Mouse (Mus musculus) myocyte (in vitro differentiated cells): ENCODE data around the gene Ccna2. TPM values are rescaled to one million over a fixed set of nuclear protein-coding genes. Genes with fewer than 3 reads are reported as not detected.

Source experiments
- H3K27me3 ChIP-seq: one replicate; pipeline ENCODE4 v1.6.1; 2011; ENCODE audit not compliant: control insufficient read depth, insufficient read depth, insufficient read length
- H3K36me3 ChIP-seq: one replicate; pipeline ENCODE4 v1.6.1; 2011; ENCODE audit not compliant: control insufficient read depth, insufficient read depth
- H3K4me2 ChIP-seq: one replicate; pipeline ENCODE4 v1.6.1; 2011; ENCODE audit warnings: low read depth, control low read depth
- H3K4me3 ChIP-seq: one replicate; pipeline ENCODE4 v1.5.1; 2011; ENCODE audit warnings: mild to moderate bottlenecking, control low read depth, moderate library complexity
- H3K79me2 ChIP-seq: one replicate; pipeline ENCODE4 v1.6.1; 2011; ENCODE audit not compliant: control insufficient read depth, insufficient read depth
- H3ac ChIP-seq: one replicate; pipeline ENCODE4 v1.6.1; 2011; ENCODE audit not compliant: control insufficient read depth, insufficient read length
- CEBPB ChIP-seq: IDR thresholded peaks from 2 replicates; pipeline ENCODE4 v1.6.1; 2011; ENCODE audit warnings: mild to moderate bottlenecking, moderate library complexity; ENCODE audit not compliant: poor library complexity, insufficient read depth, severe bottlenecking
- E2F4 ChIP-seq: IDR thresholded peaks from one replicate; pipeline ENCODE4 v1.6.1; 2011; ENCODE audit warnings: mild to moderate bottlenecking, control low read depth, moderate library complexity; ENCODE audit not compliant: insufficient read depth
- MAX ChIP-seq: IDR thresholded peaks from one replicate; pipeline ENCODE4 v1.6.1; 2011; ENCODE audit warnings: low read depth, mild to moderate bottlenecking, control low read depth
- MYOD1 ChIP-seq, 3 experiments: IDR thresholded peaks; one replicate each; pipeline ENCODE4 v1.6.1; 2011; ENCODE audit warnings: control low read depth in 2 of 3, low read depth in 2 of 3, mild to moderate bottlenecking in 2 of 3, moderate library complexity in 1 of 3; ENCODE audit not compliant: insufficient read length in 2 of 3, control insufficient read depth in 1 of 3
- MYOG ChIP-seq, 3 experiments: IDR thresholded peaks; one replicate each; pipeline ENCODE4 v1.6.1; 2011; ENCODE audit warnings: control low read depth in 2 of 3, low read depth in 2 of 3, mild to moderate bottlenecking in 2 of 3; ENCODE audit not compliant: insufficient read length in 2 of 3, control insufficient read depth in 1 of 3, insufficient read depth in 1 of 3
- POLR2A ChIP-seq: IDR thresholded peaks from one replicate; pipeline ENCODE4 v1.6.1; 2011; ENCODE audit warnings: low read depth, mild to moderate bottlenecking, control low read depth, moderate library complexity; ENCODE audit not compliant: insufficient read length
- POLR2AphosphoS2 ChIP-seq: IDR thresholded peaks from one replicate; pipeline ENCODE4 v1.6.1; 2011; ENCODE audit warnings: low read depth, control low read depth; ENCODE audit not compliant: insufficient read length
- REST ChIP-seq: IDR thresholded peaks from one replicate; pipeline ENCODE4 v1.6.1; 2011; ENCODE audit warnings: mild to moderate bottlenecking, control low read depth, moderate library complexity; ENCODE audit not compliant: insufficient read depth, insufficient read length
- SRF ChIP-seq: IDR thresholded peaks from one replicate; pipeline ENCODE4 v1.6.1; 2011; ENCODE audit warnings: low read depth; ENCODE audit not compliant: control insufficient read depth, insufficient read length
- TCF12 ChIP-seq: IDR thresholded peaks from one replicate; pipeline ENCODE4 v1.6.1; 2011; ENCODE audit warnings: mild to moderate bottlenecking, control low read depth; ENCODE audit not compliant: poor library complexity, insufficient read depth, severe bottlenecking
- TCF3 ChIP-seq: IDR thresholded peaks from one replicate; pipeline ENCODE4 v1.6.1; 2011; ENCODE audit warnings: low read depth, control low read depth; ENCODE audit not compliant: insufficient read length
- USF1 ChIP-seq: IDR thresholded peaks from one replicate; pipeline ENCODE4 v1.6.1; 2011; ENCODE audit warnings: low read depth, mild to moderate bottlenecking, control low read depth, moderate library complexity
- polyA plus RNA-seq: library from polyadenylated mRNA; unstranded; fragments of >200 nt; fragmentation: generic; extraction: Trizol; gene quantifications from one replicate; pipeline ENCODE4 v1.2.1, GENCODE M21; 2012; ENCODE audit warnings: missing spikeins

Ccna2 gene
- polyA plus RNA-seq, 1 experiment = 29.0 TPM

- Histone ChIP-seq H3K4me3 (no peak overlapping the region), H3ac (no peak overlapping the region), H3K79me2 (no peaks in the 10 kb centered on the region), H3K4me2 (no peak overlapping the region), H3K27me3 (no peaks in the 10 kb centered on the region), H3K36me3 (no peaks in the 10 kb centered on the region)
- no peak for TF ChIP-seq SRF
- TF ChIP-seq REST = no peak
- no peak for TF ChIP-seq USF1
- no peak for TF ChIP-seq POLR2AphosphoS2
- TF ChIP-seq CEBPB = no peak
These were observed 41.2 kb downstream of the Ccna2 start for GRCm38 (mm10) chr3:36530781-36531180.

- Histone ChIP-seq H3K79me2 (no peaks in the 10 kb centered on the region), H3K4me3 (no peak overlapping the region), H3ac (no peak overlapping the region), H3K4me2 (no peak overlapping the region), H3K27me3 (no peaks in the 10 kb centered on the region), H3K36me3 (no peaks in the 10 kb centered on the region)
- TF ChIP-seq SRF = no peak
These were observed 41.6 kb downstream of the Ccna2 start for GRCm38 (mm10) chr3:36530345-36530744.

- H3K79me2 ChIP-seq = no peaks in the 10 kb centered on the region
- peaks cover 16% of the 10 kb centered on the region for H3K27me3 ChIP-seq
- H3K4me3 ChIP-seq = no peak overlapping the region
- H3ac ChIP-seq = no peak overlapping the region
- TF ChIP-seq E2F4 (no peak), MYOG (IDR thresholded peaks at IDR 0.05; ENCODE audit: control insufficient read depth in 1 of 3, insufficient read depth in 1 of 3, insufficient read length in 2 of 3, low read depth in 2 of 3) (no peak), USF1 (no peak), TCF3 (no peak), SRF (no peak), REST (no peak), MYOD1 (IDR thresholded peaks at IDR 0.05; ENCODE audit: control insufficient read depth in 1 of 3, insufficient read length in 2 of 3, low read depth in 2 of 3) (no peak), CEBPB (no peak), TCF12 (no peak), POLR2A (no peak), POLR2AphosphoS2 (no peak)
- H3K4me2 ChIP-seq = no peak overlapping the region
- H3K36me3 ChIP-seq = no peaks in the 10 kb centered on the region
These were observed 47.5 kb downstream of the Ccna2 start for GRCm38 (mm10) chr3:36524466-36524865.

- peaks cover 16% of the 10 kb centered on the region for H3K27me3 ChIP-seq
- no peaks in the 10 kb centered on the region for H3K79me2 ChIP-seq
- no peak for TF ChIP-seq MAX
- no peak for TF ChIP-seq TCF12
- no peak for TF ChIP-seq CEBPB
- TF ChIP-seq POLR2A = no peak
- TF ChIP-seq MYOD1 (IDR thresholded peaks at IDR 0.05; ENCODE audit: control insufficient read depth in 1 of 3, insufficient read length in 2 of 3, low read depth in 2 of 3) = no peak
- TF ChIP-seq TCF3 = no peak
- no peak for TF ChIP-seq E2F4
- no peak for TF ChIP-seq POLR2AphosphoS2
- no peak for TF ChIP-seq REST
- TF ChIP-seq SRF = no peak
- no peak for TF ChIP-seq USF1
- no peak for TF ChIP-seq MYOG (IDR thresholded peaks at IDR 0.05; ENCODE audit: control insufficient read depth in 1 of 3, insufficient read depth in 1 of 3, insufficient read length in 2 of 3, low read depth in 2 of 3)
- H3K4me2 ChIP-seq = no peak overlapping the region
- no peak overlapping the region for H3ac ChIP-seq
- no peaks in the 10 kb centered on the region for H3K36me3 ChIP-seq
- H3K4me3 ChIP-seq = no peak overlapping the region
These were observed 49.8 kb downstream of the Ccna2 start for GRCm38 (mm10) chr3:36522137-36522536.

- Histone ChIP-seq H3K79me2 (no peaks in the 10 kb centered on the region), H3K27me3 (peaks cover 16% of the 10 kb centered on the region), H3K36me3 (no peaks in the 10 kb centered on the region)
These were observed 50.6 kb downstream of the Ccna2 start, which contains the start of gene Gm11549 for GRCm38 (mm10) chr3:36521073-36522060. TSS of gene Gm11549 (minus strand) at chr3:36521813.

More at GRCm38 (mm10) chr3:36521073-36522060, 50.6 kb downstream of the Ccna2 start, which contains the start of gene Gm11549:
- Histone ChIP-seq H3K4me2 (no peak within 1 kb of the TSS), H3ac (no peak within 1 kb of the TSS), H3K4me3 (no peak within 1 kb of the TSS)
- TF ChIP-seq E2F4 = no peak
- no peak for TF ChIP-seq POLR2A
- no peak for TF ChIP-seq REST
- TF ChIP-seq POLR2AphosphoS2 = no peak
- no peak for TF ChIP-seq MYOD1 (IDR thresholded peaks at IDR 0.05; ENCODE audit: control insufficient read depth in 1 of 3, insufficient read length in 2 of 3, low read depth in 2 of 3)
- no peak for TF ChIP-seq TCF12
